Mouse (Mus musculus): Measurements from ENCODE around the gene Olfr943.

Gene Olfr943

DNA sequence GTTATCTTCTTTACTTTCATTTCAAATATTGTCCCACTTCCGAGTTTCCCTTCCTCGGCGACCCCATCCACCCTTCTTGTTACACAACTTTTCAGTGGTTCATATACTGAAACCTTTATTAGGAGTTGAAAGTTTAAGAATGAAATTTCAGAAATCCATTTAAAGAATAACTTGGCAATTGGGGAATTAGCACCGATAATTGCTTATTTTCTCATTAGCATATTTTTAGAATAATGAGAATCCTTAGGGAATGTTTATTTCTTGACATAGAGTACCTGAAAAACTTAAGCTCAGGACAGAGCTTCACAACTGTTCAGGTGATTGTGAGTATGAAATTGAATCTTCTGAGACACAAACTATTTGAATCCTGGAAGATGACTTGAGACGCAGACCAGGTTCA, at the start of gene Olfr943:
Gene Olfr943, plus strand, starts transcription at position 301 of the 400 bp plus-strand sequence.
- no peak for DNase-seq

DNA sequence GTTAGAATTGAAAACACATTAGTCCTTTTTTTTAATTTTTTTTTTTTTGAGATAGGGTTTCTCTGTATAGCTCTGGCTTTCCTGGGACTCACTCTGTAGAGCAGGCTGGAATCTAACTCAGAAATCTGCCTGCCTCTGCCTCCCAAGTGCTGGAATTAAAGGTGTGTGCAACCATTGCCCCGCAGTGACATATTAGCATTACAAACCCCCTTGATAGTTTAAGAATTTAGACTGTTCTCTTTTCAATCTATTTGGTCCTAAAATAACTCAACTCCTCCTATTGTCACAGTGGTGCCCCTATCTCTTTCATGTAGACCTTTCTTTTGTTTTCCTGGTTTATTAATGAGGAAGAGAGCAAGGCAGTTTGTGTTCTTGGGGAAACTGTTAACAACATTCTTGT, 38.8 kb upstream of the Olfr943 start:
- DNase-seq = no peak

DNA sequence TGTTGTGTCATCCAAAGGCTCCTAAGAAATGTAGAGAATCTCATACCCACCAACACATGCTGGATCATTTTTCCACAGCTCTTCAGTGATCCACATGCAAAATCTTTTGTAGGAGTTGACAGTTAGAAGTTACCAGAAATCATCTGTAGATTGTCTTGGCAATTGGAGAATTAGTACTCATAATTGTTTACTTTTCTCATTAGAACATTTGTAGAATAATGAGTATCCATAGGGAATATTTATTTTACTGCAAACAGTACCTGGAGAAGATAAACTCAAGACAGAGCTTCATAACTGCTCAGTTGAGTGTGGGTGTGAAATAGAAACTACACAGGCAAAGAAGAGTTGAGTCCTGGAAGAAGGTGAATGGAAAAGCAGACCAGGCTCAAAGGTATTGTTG, 38.3 kb upstream of the Olfr943 start, which contains the start of gene Olfr27:
Gene Olfr27, plus strand, starts transcription at position 301 of the 400 bp plus-strand sequence.
- DNase-seq = no peak

DNA sequence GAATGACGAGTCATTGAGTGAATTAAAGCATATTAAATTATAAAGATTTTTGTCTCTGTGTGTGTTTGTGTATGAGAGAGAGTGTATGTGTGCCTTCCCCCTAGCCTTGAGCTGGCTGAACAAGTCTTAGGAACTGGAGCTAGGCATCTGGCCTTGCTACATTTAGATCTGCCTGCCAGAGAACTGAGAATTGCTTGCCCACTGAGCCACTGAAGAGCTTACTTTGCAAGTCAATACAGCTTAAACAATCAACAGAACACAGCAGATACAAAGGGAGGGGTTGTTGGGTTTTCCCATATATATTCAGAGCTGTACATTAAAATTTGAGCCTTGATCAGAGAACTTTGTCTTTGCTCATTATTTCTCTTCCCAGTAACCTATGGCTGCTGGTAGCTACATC, 13.7 kb upstream of the Olfr943 start:
- DNase-seq = no peak

DNA sequence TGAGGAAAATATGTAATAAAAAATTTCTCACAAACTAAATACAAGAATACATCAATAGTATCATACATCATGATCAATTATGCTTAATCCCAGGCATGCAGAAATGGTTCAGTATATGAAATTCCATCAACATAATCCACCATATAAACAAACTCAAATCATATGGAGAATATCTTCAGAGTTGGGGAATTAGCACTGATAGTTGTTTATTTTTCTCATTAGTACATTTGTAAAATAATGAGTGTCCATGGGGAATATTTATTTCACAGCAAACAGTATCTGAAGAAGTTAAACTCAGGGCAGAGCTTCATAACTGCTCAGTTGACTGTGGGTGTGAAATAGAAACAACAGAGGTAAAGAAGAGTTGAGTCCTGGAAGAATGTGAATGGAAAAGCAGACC, 35.5 kb downstream of the Olfr943 start, which contains the start of gene Olfr944:
Gene Olfr944, plus strand, starts transcription at position 301 of the 400 bp plus-strand sequence.
- DNase-seq = no peak
